Mouse (Mus musculus) embryonic facial prominence, embryonic 11.5 days (tissue): ENCODE measurements at regions not wholly inside any gene's neighbourhood (a gene's known extent, or its start where the extent isn't known, plus 50 kb on each side); places are given as distances from the start of the nearest gene placed in this dataset.

Source experiments
- ATAC-seq: fragments of 200-750 bp; cut with Nextera tagmentation; replicated peaks from 2 replicates; pipeline ENCODE4 v1.8.0; 2017; ENCODE audit warnings: low read depth; ENCODE audit not compliant: insufficient number of reproducible peaks, low FRiP score, low TSS enrichment
- DNase-seq: peaks from one replicate; pipeline ENCODE4 v3.0.0-alpha.2; 2015; ENCODE audit warnings: low spot score
- H3K27ac ChIP-seq: fragments of 300-500 bp; sonication (generic); replicated peaks from 2 replicates; pipeline ENCODE4 v1.5.1; 2014; ENCODE audit warnings: mild to moderate bottlenecking, low read depth, low read length, control low read depth
- H3K27me3 ChIP-seq: fragments of 300-500 bp; sonication (generic); 2 replicates; pipeline ENCODE4 v1.6.1; 2014; ENCODE audit warnings: mild to moderate bottlenecking, low read length, moderate library complexity, mixed read lengths; ENCODE audit not compliant: control insufficient read depth, insufficient read depth
- H3K36me3 ChIP-seq: fragments of 300-500 bp; sonication (generic); replicated peaks from 2 replicates; pipeline ENCODE4 v1.6.1; 2014; ENCODE audit warnings: low read depth, mild to moderate bottlenecking, low read length, moderate library complexity, mixed read lengths; ENCODE audit not compliant: control insufficient read depth, insufficient read depth
- H3K4me1 ChIP-seq: fragments of 300-500 bp; sonication (generic); 2 replicates; pipeline ENCODE4 v1.6.1; 2014; ENCODE audit warnings: low read length, mixed read lengths; ENCODE audit not compliant: control insufficient read depth, insufficient read depth
- H3K4me2 ChIP-seq: fragments of 300-500 bp; sonication (generic); 2 replicates; pipeline ENCODE4 v1.6.1; 2014; ENCODE audit warnings: low read depth, mild to moderate bottlenecking, control low read depth, low read length, moderate library complexity
- H3K4me3 ChIP-seq: fragments of 300-500 bp; sonication (generic); 2 replicates; pipeline ENCODE4 v1.5.1; 2014; ENCODE audit warnings: low read depth, low read length, control low read depth
- H3K9ac ChIP-seq: fragments of 300-500 bp; sonication (generic); replicated peaks from 2 replicates; pipeline ENCODE4 v1.6.1; 2014; ENCODE audit warnings: mild to moderate bottlenecking, control low read depth, low read length
- H3K9me3 ChIP-seq: fragments of 300-500 bp; sonication (generic); replicated peaks from 2 replicates; pipeline ENCODE4 v1.6.1; 2016; ENCODE audit warnings: mild to moderate bottlenecking, low read length, inconsistent platforms, mixed read lengths; ENCODE audit not compliant: control insufficient read depth
- WGBS: fragments of 180-500 bp; shearing (Covaris S2); extraction: QIAGEN DNeasy Blood & Tissue Kit; methylation state at CpG from one replicate; pipeline ENCODE4 v1.1.7; 2014; 5-methylcytosine and 5-hydroxymethylcytosine counted together

DNA sequence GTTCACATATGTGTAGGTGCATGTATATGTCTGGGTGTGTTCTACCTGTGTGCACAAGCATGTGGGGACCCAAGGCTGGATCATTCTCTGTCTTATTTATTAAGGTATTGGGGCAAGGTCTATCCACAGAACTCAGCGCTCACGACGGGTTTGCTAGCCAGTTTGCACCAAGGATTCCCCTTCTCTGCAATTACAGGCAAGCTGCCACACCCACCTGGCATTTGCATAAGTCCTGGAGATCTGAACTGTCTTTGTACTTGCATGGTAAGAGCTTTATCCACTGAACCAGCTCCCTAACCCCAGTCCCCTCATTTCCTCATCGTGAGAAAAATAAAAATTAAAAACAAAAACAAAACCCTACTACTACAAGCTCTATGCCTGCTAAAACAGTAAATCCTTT lies 71.6 kb downstream of the Lao1 start:
- H3K4me3 ChIP-seq = no peak overlapping the region
- H3K27me3 ChIP-seq = no peaks in the 10 kb centered on the region
- H3K4me2 ChIP-seq = no peak overlapping the region
- H3K27ac ChIP-seq = no peak overlapping the region
- ATAC-seq (no peak), DNase-seq (no peak)
- no peaks in the 10 kb centered on the region for H3K36me3 ChIP-seq
- H3K9ac ChIP-seq = no peak overlapping the region
- H3K9me3 ChIP-seq = no peaks in the 10 kb centered on the region
- WGBS = 50% methylated on average over 4 of the region's 4 CpGs
- H3K4me1 ChIP-seq = no peaks in the 10 kb centered on the region

DNA sequence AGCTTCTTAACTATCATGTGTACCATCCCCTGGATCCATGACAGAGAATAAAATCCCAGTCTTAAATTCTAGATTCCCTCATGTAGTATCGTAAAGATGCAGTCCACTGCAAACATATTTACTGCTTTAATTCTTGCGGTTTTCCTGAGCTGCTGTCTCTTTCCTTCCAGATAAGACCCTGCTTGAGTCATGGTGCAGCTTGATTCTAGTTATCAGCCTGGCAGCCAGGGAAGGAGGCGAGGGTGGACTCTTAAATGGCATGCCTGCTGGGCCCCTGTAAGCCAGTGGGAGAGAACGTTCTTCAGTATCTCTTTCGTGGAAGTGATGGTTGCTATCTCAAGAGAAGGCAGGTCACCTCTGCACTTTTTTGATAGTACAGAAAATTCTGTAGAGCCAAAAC lies 71.9 kb upstream of the Slc2a1 start:
- Histone ChIP-seq H3K4me3 (no peak overlapping the region), H3K9me3 (no peaks in the 10 kb centered on the region), H3K4me1 (no peaks in the 10 kb centered on the region), H3K27me3 (no peaks in the 10 kb centered on the region), H3K9ac (no peak overlapping the region), H3K36me3 (no peaks in the 10 kb centered on the region), H3K27ac (no peak overlapping the region), H3K4me2 (no peak overlapping the region)
- ATAC-seq (no peak), DNase-seq (no peak)
- 86% methylated on average over 5 of the region's 5 CpGs for WGBS

DNA sequence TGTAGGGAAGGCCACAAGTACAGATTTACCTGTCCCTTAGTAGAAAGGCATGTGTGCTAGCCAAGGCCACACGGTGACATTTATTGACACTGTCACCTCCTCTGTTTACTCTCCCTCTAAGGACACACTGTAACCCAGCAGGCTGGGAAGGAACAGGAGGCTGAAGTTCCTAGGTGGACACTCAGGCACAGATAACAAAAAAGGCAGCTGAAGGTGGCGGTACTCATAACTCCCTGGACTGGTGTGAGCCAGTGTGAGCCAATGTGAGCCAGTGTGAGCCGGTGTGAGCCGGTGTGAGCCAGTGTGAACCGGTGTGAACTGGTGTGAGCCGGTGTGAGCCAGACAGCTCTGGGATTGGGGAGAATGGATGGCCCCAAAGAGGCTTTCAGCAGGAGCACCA lies 68.5 kb upstream of the Slc2a1 start:
- Histone ChIP-seq H3K4me2 (no peak overlapping the region), H3K9ac (no peak overlapping the region), H3K36me3 (no peaks in the 10 kb centered on the region), H3K27ac (no peak overlapping the region), H3K9me3 (no peaks in the 10 kb centered on the region), H3K4me1 (no peaks in the 10 kb centered on the region), H3K27me3 (no peaks in the 10 kb centered on the region), H3K4me3 (no peak overlapping the region)
- no peak for ATAC-seq
- 92% methylated on average over 6 of the region's 6 CpGs for WGBS
- no peak for DNase-seq

DNA sequence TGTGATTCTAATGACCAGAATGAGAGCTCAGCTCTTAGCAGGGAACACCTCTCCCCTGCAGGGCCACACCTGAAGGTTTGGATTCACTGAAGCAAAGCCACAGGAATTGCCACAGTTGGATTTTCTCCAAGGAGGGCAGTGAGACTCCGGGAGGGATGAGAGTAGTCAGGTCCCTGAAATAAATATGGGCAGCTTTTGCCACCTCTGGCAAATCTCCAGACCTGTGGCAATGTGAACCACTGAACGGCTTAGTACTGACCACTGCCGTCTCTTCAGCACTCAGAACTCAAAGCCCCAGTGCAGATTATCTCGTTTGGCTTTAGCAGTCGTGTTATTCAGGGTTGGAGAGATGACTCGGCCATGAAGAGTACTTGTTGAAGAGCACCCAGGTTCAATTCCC lies 66.9 kb upstream of the Slc2a1 start:
- no peak for ATAC-seq
- Histone ChIP-seq H3K36me3 (no peaks in the 10 kb centered on the region), H3K9me3 (no peaks in the 10 kb centered on the region), H3K4me1 (no peaks in the 10 kb centered on the region), H3K27me3 (no peaks in the 10 kb centered on the region), H3K4me2 (no peak overlapping the region), H3K9ac (no peak overlapping the region), H3K27ac (no peak overlapping the region), H3K4me3 (no peak overlapping the region)
- WGBS = 70% methylated on average over 6 of the region's 6 CpGs
- DNase-seq = no peak

DNA sequence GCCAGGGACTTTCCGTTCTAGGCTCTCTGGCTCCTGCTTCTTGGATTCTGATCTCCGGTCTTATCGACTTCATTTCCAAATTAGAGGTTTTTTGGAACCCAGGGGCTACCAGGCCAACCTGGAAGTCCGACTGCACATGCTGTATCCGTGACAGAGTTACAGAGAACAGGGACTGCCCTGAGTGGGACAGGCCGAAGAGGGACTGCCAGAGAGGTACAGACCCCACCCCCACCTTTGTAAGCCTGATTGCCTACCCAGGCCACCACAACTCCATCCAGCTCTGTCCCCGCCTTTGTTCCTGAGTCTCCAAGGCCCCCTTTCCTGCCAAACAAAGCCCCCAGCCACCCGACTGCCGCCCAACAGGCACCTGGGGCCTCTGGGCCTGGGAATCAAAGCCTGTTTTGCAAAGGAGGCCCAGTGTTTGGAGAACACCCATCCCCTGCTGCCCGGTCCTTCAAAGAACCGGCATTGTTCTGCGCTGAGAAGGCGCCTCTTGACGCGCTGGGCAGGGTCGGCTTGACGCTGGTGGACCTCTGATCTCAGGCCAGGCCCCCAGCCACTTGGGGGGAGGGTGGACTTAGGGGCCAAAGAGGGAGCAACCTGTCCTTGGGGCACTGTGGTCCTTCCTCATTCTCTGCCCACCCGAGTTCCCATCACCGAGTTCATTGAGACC lies 64.4 kb upstream of the Slc2a1 start:
- no peaks in the 10 kb centered on the region for H3K9me3 ChIP-seq
- H3K4me1 ChIP-seq = no peaks in the 10 kb centered on the region
- H3K4me2 ChIP-seq = no peak overlapping the region
- 38% methylated on average over 19 of the region's 19 CpGs for WGBS
- no peak overlapping the region for H3K4me3 ChIP-seq
- no peak for DNase-seq
- no peak overlapping the region for H3K27ac ChIP-seq
- H3K36me3 ChIP-seq = no peaks in the 10 kb centered on the region
- H3K9ac ChIP-seq = no peak overlapping the region
- no peak for ATAC-seq
- H3K27me3 ChIP-seq = no peaks in the 10 kb centered on the region

DNA sequence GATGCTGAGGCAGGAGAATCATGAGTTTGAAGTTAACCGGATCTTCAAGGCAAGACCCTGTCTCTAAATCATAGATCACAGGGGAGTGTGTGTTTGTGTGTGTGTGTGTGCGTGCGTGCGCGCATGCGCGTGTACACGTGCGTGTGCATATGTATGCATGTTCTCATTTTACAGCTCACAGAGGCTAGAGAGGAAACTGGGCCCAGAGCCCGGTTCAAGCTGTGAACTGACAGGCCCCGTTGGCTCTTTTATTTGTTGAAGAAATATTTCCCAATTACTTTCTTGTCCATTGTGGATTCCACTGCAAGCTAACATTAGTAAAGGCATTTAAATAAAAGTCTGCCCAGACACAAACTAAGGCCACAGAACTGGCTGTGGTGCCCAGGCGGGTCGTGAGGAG lies 63.7 kb upstream of the Slc2a1 start:
- WGBS = 89% methylated on average over 13 of the region's 13 CpGs
- Histone ChIP-seq H3K9ac (no peak overlapping the region), H3K4me1 (no peaks in the 10 kb centered on the region), H3K4me3 (no peak overlapping the region), H3K36me3 (no peaks in the 10 kb centered on the region), H3K27me3 (no peaks in the 10 kb centered on the region), H3K27ac (no peak overlapping the region), H3K9me3 (no peaks in the 10 kb centered on the region), H3K4me2 (no peak overlapping the region)
- ATAC-seq = no peak
- DNase-seq = no peak

DNA sequence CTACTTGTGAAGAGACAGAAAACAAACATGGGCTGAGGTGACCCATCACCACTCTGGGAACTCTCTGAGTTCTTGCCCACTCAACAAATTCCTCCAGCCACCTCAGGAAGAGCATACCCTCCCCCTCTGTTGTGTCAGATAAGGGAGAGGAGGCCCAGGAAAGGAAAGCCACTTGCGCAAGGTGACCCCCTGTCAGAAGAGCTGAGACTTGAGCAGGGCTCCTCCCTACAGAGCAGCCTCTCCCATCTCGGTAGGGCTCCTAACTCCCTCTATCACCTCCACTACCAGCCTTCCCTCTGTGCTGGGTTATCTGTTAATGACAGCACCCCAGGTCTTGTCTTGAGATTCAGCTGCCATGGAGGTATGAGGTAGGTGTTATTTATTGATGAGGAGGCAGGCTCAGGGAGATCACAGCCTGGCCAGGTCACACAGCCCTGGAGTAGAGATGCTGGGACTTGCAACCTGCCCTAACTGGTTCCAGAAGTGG lies 57.6 kb upstream of the Slc2a1 start:
- no peaks in the 10 kb centered on the region for H3K9me3 ChIP-seq
- no peak overlapping the region for H3K27ac ChIP-seq
- no peak for DNase-seq
- ATAC-seq = no peak
- no peaks in the 10 kb centered on the region for H3K4me1 ChIP-seq
- H3K27me3 ChIP-seq = no peaks in the 10 kb centered on the region
- no peak overlapping the region for H3K4me3 ChIP-seq
- no peaks in the 10 kb centered on the region for H3K36me3 ChIP-seq
- no peak overlapping the region for H3K4me2 ChIP-seq
- no peak overlapping the region for H3K9ac ChIP-seq
- 58% methylated on average over 2 of the region's 2 CpGs for WGBS

DNA sequence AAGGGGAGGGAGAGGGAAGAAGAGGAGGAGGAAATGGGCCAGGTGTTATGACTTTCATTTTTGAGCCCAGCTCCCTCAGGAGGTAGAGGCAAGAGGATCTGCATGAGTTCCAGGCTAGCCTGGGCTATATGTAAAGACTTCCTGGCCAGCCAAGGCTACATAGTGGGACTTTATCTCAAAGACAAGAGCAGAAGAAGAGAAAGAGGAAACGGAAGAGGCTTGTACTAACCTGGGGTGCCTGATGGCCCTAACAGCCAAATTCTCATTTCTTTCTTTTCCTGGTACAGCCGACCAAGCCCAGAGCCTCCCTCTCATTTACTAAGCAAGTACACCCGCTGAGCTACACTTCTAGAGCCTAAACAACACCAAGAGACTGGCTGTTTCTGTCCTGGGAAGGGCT lies 56.0 kb upstream of the Slc2a1 start:
- Histone ChIP-seq H3K4me2 (no peak overlapping the region), H3K4me3 (no peak overlapping the region), H3K9ac (no peak overlapping the region), H3K27ac (no peak overlapping the region), H3K27me3 (no peaks in the 10 kb centered on the region), H3K4me1 (no peaks in the 10 kb centered on the region), H3K36me3 (no peaks in the 10 kb centered on the region), H3K9me3 (no peaks in the 10 kb centered on the region)
- WGBS = 76% methylated on average over 3 of the region's 3 CpGs
- DNase-seq = no peak
- ATAC-seq = no peak
